Mouse (Mus musculus) frontal cortex, postnatal 36 days (tissue): Measurements from ENCODE around the gene Cbr4.

Experiments
- DNase-seq, 2 experiments: peaks; one replicate each; pipeline ENCODE4 v3.0.0; 2022; ENCODE audit warnings: low spot score in 2 of 2

Gene Cbr4

GRCm38 (mm10) chr8:61488631-61489030, 1.1 kb downstream of the Cbr4 start:
- DNase-seq: no peak

GRCm38 (mm10) chr8:61497110-61497509, 9.6 kb downstream of the Cbr4 start:
- no peak for DNase-seq

- peak in 1 of 2 experiments; percentile 26 for DNase-seq
Measured at GRCm38 (mm10) chr8:61499035-61499434, 11.5 kb downstream of the Cbr4 start.

- DNase-seq: no peak
Measured at GRCm38 (mm10) chr8:61500914-61501313, 13.4 kb downstream of the Cbr4 start.

DNA sequence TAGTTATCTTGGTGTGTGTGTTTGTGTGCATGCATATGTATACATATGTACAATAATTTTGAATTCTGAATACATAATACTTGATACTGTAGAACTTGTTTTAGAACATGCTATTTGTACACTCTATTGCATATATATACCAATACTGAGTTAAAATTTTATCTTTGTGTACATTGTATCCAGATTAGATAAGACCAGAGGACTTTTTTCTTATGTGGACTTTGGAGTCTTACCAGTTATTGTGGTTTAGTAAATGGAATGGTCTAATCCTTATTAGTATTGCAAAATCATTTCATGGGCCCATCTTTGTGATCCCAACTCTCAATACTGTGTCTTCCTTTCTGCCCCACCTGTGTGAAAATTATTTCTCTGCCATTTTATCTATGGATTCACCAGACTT, 14.7 kb downstream of the Cbr4 start:
- DNase-seq: no peak

DNA sequence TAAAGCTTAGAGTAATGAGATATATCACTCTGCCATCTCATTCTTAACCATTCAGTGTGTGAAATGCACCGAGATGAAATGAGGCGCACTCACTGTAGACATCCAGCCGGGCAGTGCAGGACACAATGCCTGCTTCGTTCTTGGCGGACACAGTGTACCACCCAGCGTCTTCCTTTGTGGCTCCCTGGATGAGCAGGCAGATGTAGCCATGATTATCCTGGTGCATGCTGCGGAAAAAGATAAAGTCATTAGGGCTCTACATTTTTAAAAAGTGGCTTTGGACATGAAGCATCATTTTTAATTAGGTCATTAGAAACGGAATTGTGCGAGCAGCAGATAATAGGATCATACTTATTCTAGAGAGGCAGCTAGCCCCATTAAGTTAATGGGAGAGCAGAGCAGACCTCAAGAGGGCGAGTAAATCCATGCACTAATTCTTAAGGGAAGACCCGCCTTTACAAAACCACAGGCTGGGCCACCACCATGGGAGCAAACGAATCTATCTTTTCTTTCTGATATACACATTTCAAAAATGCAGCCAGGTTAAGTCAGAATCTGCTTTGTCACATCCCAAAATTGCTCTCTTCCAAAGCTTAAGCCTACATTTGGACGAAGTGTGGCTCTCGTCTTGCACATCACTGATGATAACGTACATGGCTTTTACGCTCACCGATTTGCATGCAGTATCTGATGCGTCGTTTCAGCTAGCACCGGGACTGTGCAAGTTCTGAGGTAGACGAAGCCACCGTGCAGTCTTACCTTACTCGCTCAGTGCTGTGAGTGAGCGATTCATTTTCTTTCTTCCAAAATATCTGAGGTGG, 27.8 kb downstream of the Cbr4 start:
- no peak for DNase-seq

- DNase-seq: peak; percentile 84 to 94
Measured at GRCm38 (mm10) chr8:61515931-61516744, 28.6 kb downstream of the Cbr4 start.

- DNase-seq: no peak
Measured at GRCm38 (mm10) chr8:61516745-61517501, 29.4 kb downstream of the Cbr4 start.

DNA sequence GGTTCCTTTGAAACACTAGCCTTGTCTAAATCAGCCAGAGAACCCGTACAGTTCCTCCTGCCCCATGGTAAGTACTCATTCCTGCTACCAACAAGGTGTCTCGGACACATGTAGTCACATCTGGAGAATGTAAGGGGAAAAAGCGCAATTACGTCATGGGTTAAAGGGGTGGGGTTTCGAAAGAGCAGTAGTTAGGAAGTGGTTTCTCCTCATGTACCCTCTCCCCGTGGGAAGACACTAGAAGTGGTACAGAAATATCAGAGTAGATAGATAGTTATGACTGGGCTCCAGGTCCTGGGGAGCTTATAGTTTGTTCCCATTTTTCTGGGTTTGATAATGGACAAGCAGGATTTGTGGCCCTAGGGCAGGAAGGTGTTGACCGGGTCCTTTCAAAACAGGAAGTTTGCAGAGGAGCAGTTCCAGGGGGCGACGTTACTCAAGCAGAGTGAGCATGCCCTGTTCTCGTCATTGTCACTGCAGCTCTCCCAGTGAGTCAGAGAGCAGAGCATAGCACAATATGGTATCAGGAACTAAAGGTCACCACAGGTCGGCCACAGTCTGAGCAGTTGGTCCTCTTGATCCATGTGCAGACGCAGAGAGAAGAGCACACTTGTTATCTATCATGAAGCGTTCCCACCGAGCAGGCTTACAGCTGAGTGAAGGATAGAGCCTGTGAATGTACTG, 30.1 kb downstream of the Cbr4 start:
- DNase-seq: no peak

DNA sequence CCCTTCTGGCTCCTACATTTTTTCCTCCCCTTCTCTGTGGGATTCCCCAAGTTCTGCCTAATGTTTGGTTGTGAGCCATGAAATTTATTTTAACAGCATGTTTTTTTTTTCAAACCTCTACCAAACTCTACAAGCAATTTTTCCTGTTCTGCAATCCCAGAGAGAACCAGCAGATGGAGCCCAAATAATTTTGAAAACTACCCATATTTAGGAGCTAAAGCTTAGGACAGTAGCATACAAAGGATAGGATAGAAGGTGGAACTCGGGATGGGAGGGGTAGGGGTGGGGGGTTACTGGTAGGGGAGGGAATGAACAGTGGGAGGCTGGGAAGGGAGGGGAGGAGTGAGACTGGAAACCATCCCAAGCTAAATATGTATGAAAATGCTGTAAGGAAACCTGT, 34.6 kb downstream of the Cbr4 start:
- peak; percentile 47 to 78 for DNase-seq

DNA sequence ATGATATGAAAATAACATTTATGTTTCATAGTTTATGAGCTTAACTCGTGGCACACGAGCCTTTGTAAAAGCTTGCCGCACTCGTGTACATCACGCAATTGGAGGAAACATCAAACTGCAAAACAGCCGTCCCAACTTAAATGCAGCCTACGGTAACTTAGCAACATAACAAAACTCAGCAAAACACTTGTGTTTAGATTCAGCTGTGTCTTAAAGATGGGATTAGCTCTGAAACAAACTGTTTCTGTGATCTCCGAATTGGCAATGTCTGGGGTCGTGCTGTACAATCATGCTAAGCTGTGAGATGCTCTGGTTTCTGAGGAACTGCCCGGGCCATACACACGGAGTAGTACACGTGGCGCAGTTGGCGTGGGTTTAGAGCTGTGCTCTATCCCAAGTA, 39.5 kb downstream of the Cbr4 start:
- DNase-seq: no peak

GRCm38 (mm10) chr8:61528197-61528596, 40.7 kb downstream of the Cbr4 start:
- no peak for DNase-seq

DNA sequence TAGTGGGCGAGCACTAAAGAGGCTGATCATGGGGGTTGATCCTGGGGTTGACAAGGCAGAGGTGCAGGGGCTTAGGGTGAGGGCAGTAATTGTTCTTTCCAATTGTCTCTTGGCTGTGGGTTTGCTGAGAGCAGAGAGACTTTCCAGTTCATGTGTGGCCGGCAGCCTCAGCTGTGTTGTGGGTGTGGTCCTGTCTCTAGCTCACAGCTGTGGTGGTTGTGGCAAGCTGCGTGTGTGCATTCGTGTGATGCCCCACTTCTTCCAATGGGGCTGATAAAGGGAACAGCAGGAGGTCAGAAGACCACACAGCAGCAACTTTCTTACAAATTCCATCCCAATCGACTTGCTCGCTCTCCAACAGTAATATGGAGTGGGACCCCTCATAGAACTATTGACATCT, 41.1 kb downstream of the Cbr4 start:
- DNase-seq: no peak

DNA sequence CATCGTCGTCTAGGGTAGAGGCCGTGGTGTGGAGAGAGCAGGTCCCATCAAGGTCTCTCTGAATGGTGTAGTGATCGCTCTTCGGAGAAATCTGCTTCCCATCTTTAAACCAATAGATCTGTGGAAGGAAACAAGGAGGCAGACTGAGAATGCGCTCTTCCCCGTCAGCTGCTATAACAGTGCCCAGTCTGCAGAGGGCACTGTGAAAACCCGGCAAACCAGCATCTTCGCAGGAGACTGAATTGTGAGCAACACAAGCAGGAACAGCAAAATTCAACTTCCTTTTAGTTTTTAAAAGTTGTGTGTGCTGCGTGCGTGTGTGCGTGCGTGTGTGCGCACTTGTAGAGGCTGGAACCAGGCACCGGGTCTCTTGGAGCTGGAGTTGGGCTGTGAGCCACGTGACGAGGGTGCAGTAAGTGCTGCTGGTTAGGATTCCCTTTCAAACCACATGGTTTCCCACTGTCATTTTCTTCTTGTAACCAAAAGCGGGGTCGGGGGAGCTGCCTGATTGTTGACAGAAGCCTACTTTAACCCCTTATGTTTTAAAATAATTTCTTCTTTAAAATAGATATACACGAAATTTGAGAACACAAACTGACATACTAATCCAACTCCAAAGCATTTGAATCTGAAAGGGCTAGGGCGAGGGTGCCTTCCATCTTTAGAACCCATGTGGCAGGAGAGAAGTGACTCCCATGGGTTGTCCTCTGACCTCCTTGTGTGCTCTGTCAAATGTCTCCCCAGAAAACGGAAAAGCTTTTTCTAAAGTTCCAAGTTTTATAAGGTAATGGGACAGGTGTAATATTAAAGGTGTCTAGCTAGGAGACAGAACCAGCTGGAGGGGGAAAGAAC, 44.6 kb downstream of the Cbr4 start:
- DNase-seq: no peak

DNA sequence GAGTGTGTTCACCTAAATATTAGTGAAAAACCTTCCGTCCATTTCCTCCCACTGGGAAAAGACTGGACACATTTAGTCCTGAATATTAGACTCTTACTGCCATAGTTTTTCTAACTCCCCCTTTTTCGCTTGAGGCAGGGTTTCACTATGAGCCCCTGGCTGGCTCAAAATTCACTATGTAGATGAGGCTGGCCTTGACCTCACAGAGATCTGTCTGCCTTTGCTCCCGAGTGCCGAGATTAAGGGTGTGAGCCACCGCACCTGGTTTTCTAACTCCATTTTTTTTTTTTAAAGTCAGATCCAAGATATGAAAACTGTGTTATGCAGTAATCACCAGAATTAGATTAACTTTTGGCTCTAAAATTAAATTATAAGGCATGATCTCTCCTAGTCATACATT, 45.3 kb downstream of the Cbr4 start:
- DNase-seq: no peak

GRCm38 (mm10) chr8:61533356-61533926, 45.9 kb downstream of the Cbr4 start:
- DNase-seq: no peak

GRCm38 (mm10) chr8:61535472-61535871, 47.9 kb downstream of the Cbr4 start:
- DNase-seq: no peak

DNA sequence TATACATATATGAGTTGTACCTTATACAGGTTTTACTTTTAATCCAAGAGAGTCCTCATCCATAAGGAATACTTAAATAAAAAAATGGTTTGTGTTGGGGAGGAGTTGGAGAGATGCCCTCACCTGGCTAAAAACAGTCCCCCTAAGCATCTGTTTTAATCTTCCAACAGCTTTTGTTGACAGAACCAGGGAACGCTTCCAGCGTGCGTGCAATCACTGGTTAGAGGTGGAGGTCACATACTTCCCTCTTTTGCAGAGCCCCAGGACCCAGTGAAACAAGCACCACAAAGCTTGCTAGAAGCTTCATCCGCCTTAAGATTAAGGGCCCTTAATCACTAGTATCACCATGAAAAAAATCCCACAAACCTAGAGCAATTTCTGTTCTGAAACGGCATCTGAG, 49.9 kb downstream of the Cbr4 start:
- no peak for DNase-seq

GRCm38 (mm10) chr8:61539828-61540500, 52.4 kb downstream of the Cbr4 start:
- peak; percentile 87 to 92 for DNase-seq

- no peak for DNase-seq
Measured at GRCm38 (mm10) chr8:61549585-61549984, 62.1 kb downstream of the Cbr4 start.
